Mouse (Mus musculus): ENCODE results near the gene Gna15. TPM values are rescaled to one million over a fixed set of nuclear protein-coding genes. Genes with fewer than 3 reads are reported as not detected.
A peak's percentile ranks its signal among the peaks of the same experiment; 100 is the strongest.

Gna15 gene
- total RNA-seq, 2 experiments from 2014 or later: 1.3 to 2.8 TPM

GRCm38 (mm10) chr10:81497401-81498270 is 26.4 kb downstream of the Gna15 start:
- H3K27ac ChIP-seq: no peak overlapping the region

GRCm38 (mm10) chr10:81496969-81497368 is 27.1 kb downstream of the Gna15 start:
- no peak for TF ChIP-seq CTCF (IDR thresholded peaks at IDR 0.05)
- H3K4me3 ChIP-seq: peak overlapping the region; percentile 73
- intact Hi-C loops (cut with DNase I): loop anchor here (2.0 kb wide), 1 partner anchor 42 kb away; no protein-coding TSS in a partner anchor
- no peak for DNase-seq (ENCODE audit: extremely low spot score in 1 of 2, low spot score in 2 of 2)
- peak overlapping the region; percentile 96 for H3K27ac ChIP-seq

More at GRCm38 (mm10) chr10:81497401-81498270, 26.4 kb downstream of the Gna15 start:
- intact Hi-C loops (cut with DNase I): loop anchor here (2.0 kb wide), 1 partner anchor 41 kb away; no protein-coding TSS in a partner anchor
- no peak for DNase-seq (ENCODE audit: extremely low spot score in 1 of 2, low spot score in 2 of 2)
- TF ChIP-seq CTCF (IDR thresholded peaks at IDR 0.05): no peak
- no peak overlapping the region for H3K4me3 ChIP-seq

- peak; percentile 97 to 98 for DNase-seq (ENCODE audit: extremely low spot score in 1 of 2, low spot score in 2 of 2)
- H3K4me3 ChIP-seq: peak within 1 kb of the TSS; percentile 73
- H3K27ac ChIP-seq: peak within 1 kb of the TSS; percentile 96
- TF ChIP-seq CTCF (IDR thresholded peaks at IDR 0.05): no peak
- intact Hi-C loops (cut with DNase I): loop anchor here (2.0 kb wide), 1 partner anchor 42 kb away; no protein-coding TSS in a partner anchor
Measured at GRCm38 (mm10) chr10:81496264-81496901, 27.6 kb downstream of the Gna15 start, which contains the start of gene Ncln. TSS of gene Ncln (minus strand) at chr10:81496392.

GRCm38 (mm10) chr10:81495616-81496263 is 28.3 kb downstream of the Gna15 start:
- no peak for TF ChIP-seq CTCF (IDR thresholded peaks at IDR 0.05)
- intact Hi-C loops (cut with DNase I): loop anchor here (2.0 kb wide), 1 partner anchor 43 kb away; no protein-coding TSS in a partner anchor
- H3K27ac ChIP-seq: peak overlapping the region; percentile 89
- peak in 1 of 2 experiments; percentile 50 for DNase-seq (ENCODE audit: extremely low spot score in 1 of 2, low spot score in 2 of 2)
- H3K4me3 ChIP-seq: peak overlapping the region; percentile 73

GRCm38 (mm10) chr10:81495151-81495550 is 28.9 kb downstream of the Gna15 start:
- intact Hi-C loops (cut with DNase I): no loop called here
- H3K4me3 ChIP-seq: peak overlapping the region; percentile 73
- no peak for TF ChIP-seq CTCF (IDR thresholded peaks at IDR 0.05)
- H3K27ac ChIP-seq: peak overlapping the region; percentile 89; the same call in 1 of the 2 replicates
- DNase-seq (ENCODE audit: extremely low spot score in 1 of 2, low spot score in 2 of 2): no peak

- TF ChIP-seq CTCF (IDR thresholded peaks at IDR 0.05): no peak
- DNase-seq (ENCODE audit: extremely low spot score in 1 of 2, low spot score in 2 of 2): no peak
- Histone ChIP-seq H3K4me3 (no peak overlapping the region), H3K27ac (no peak overlapping the region)
- intact Hi-C loops (cut with DNase I): no loop called here
Measured at GRCm38 (mm10) chr10:81494260-81495041, 29.6 kb downstream of the Gna15 start.

GRCm38 (mm10) chr10:81493601-81494220 is 30.3 kb downstream of the Gna15 start:
- peak; percentile 20 for TF ChIP-seq CTCF (IDR thresholded peaks at IDR 0.05)
- intact Hi-C loops (cut with DNase I): no loop called here
- Histone ChIP-seq H3K4me3 (no peak overlapping the region), H3K27ac (no peak overlapping the region)
- no peak for DNase-seq (ENCODE audit: extremely low spot score in 1 of 2, low spot score in 2 of 2)

GRCm38 (mm10) chr10:81492606-81493240 is 31.3 kb downstream of the Gna15 start:
- no peak for TF ChIP-seq CTCF (IDR thresholded peaks at IDR 0.05)
- Histone ChIP-seq H3K4me3 (no peak overlapping the region), H3K27ac (no peak overlapping the region)
- intact Hi-C loops (cut with DNase I): no loop called here
- DNase-seq (ENCODE audit: extremely low spot score in 1 of 2, low spot score in 2 of 2): no peak

GRCm38 (mm10) chr10:81491018-81491417 is 33.0 kb downstream of the Gna15 start:
- Histone ChIP-seq H3K27ac (no peak overlapping the region), H3K4me3 (no peak overlapping the region)
- intact Hi-C loops (cut with DNase I): no loop called here
- no peak for TF ChIP-seq CTCF (IDR thresholded peaks at IDR 0.05)
- DNase-seq (ENCODE audit: extremely low spot score in 1 of 2, low spot score in 2 of 2): no peak

- DNase-seq (ENCODE audit: extremely low spot score in 1 of 2, low spot score in 2 of 2): peak in 1 of 2 experiments; percentile 10
- Histone ChIP-seq H3K27ac (no peak overlapping the region), H3K4me3 (no peak overlapping the region)
- intact Hi-C loops (cut with DNase I): no loop called here
- no peak for TF ChIP-seq CTCF (IDR thresholded peaks at IDR 0.05)
Measured at GRCm38 (mm10) chr10:81489941-81490340, 34.1 kb downstream of the Gna15 start.

Measured in left cerebral cortex, adult 2 months (tissue).